Mouse (Mus musculus) ES-Bruce4 (cell line): ENCODE data around the gene Gcdh.

Experiments used
- CTCF ChIP-seq: IDR thresholded peaks from one replicate; pipeline ENCODE4 v1.8.1; 2011; ENCODE audit warnings: low read depth, low read length
- EP300 ChIP-seq: IDR thresholded peaks from 2 replicates; pipeline ENCODE4 v1.6.1; 2011; ENCODE audit warnings: low read depth, low read length; ENCODE audit not compliant: insufficient read depth
- POLR2A ChIP-seq: IDR thresholded peaks from one replicate; pipeline ENCODE4 v1.8.1; 2011; ENCODE audit warnings: low read length; ENCODE audit not compliant: insufficient read depth

GRCm38 (mm10) chr8:84909162-84909767 is 15.5 kb upstream of the Gcdh start:
- no peak for TF ChIP-seq CTCF
- no peak for TF ChIP-seq POLR2A
- TF ChIP-seq EP300: no peak
